Mouse (Mus musculus) ovary, postnatal 10 days (tissue): ENCODE data around the gene Lyzl6.

Experiments
- DNase-seq: peaks from one replicate; pipeline ENCODE4 v3.0.0; 2022; ENCODE audit warnings: low spot score

The Lyzl6 gene

DNA sequence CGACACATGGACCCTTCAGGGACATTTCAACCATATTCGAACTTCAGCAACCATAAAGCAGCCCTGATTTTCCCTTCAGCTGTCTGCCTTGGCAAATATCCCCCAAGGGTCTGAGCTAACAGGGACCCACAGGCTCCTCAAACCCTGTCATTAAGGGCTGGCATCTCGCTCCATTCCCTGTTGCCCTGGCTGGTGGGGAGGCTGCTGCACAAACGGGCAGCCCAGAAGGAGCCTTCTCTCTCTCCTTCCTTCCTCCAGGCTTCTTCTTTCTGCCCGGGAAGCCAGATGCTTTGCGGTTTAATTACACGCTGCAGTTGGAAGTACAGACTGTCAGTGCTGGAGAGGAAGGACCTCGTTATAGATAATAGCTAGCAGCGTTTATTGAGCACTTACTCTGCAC, 4.5 kb upstream of the Lyzl6 start:
- DNase-seq: no peak

GRCm38 (mm10) chr11:103639407-103639946, 787 bp upstream of the Lyzl6 start:
- no peak for DNase-seq

GRCm38 (mm10) chr11:103636261-103636660, 2.4 kb downstream of the Lyzl6 start:
- DNase-seq: no peak

GRCm38 (mm10) chr11:103635481-103635880, 3.2 kb downstream of the Lyzl6 start:
- no peak for DNase-seq

GRCm38 (mm10) chr11:103634806-103635205, 3.9 kb downstream of the Lyzl6 start:
- DNase-seq: no peak

DNA sequence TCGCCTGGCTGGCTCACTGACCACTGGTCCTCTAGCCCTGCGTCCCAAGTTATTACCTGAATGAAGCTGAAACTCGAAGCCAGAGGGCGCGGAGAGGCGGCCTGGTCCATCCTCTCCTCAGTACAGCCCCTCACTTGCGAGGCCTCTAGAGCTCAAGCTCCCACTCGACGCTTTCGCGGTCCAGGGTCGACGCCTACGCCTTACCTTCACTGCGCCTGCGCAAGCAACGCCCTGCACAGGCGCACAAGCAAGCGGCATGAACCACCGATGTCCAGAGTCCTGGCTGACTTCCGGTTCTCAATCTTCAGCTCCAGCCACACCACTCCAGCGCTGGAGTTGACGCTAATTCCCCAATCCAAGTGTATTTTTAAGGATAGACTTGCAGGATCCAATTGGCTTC, 11.2 kb downstream of the Lyzl6 start:
- no peak for DNase-seq

- DNase-seq: no peak
Measured at GRCm38 (mm10) chr11:103621040-103621439, 17.6 kb downstream of the Lyzl6 start, which contains the start of gene Gm884. Gene Gm884 (minus strand): TSS chr11:103621140.

GRCm38 (mm10) chr11:103610772-103611171, 27.9 kb downstream of the Lyzl6 start:
- DNase-seq: no peak

DNA sequence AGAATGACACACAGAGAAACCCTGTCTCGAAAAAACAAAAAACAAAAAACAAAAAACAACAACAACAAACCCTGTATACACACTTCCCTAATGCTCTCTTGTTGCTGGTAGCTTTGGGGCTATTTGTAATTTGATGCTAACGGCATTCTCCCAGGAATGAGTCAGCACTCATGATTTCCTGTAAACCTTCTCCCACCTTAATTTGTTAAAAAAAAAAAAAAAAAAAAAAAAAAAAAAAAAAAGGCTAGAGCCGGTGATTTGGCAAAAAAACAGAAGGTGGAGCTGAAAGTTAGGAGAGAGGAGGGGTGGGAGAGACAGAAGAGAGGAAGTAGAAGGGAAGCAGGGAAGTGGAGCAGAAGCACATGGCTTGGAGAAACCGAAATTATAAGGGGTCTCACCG, 32.1 kb downstream of the Lyzl6 start:
- no peak for DNase-seq
